Mouse (Mus musculus) intestine, embryonic 16.5 days (tissue): ENCODE data around the gene Myo9a. TPM values are rescaled to one million over a fixed set of nuclear protein-coding genes. Genes with fewer than 3 reads are reported as not detected.

ENCODE experiments used
- ATAC-seq: fragments of 200-750 bp; cut with Nextera tagmentation; 2 replicates; pipeline ENCODE4 v1.8.0; 2017; ENCODE audit warnings: moderate TSS enrichment, moderate library complexity
- H3K27ac ChIP-seq: fragments of 300-500 bp; sonication (generic); 2 replicates; pipeline ENCODE4 v1.5.1; 2014; ENCODE audit warnings: mild to moderate bottlenecking, low read length
- H3K27me3 ChIP-seq: fragments of 300-500 bp; sonication (generic); replicated peaks from 2 replicates; pipeline ENCODE4 v1.6.1; 2014; ENCODE audit warnings: low read length, control low read depth, mixed read lengths; ENCODE audit not compliant: control insufficient read depth, insufficient read depth
- H3K36me3 ChIP-seq: fragments of 300-500 bp; sonication (generic); 2 replicates; pipeline ENCODE4 v1.6.1; 2014; ENCODE audit warnings: low read length, control low read depth; ENCODE audit not compliant: control insufficient read depth, insufficient read depth
- H3K4me1 ChIP-seq: fragments of 300-500 bp; sonication (generic); 2 replicates; pipeline ENCODE4 v1.6.1; 2014; ENCODE audit warnings: low read length, control low read depth, mixed read lengths; ENCODE audit not compliant: control insufficient read depth, insufficient read depth
- H3K4me2 ChIP-seq: fragments of 300-500 bp; sonication (generic); 2 replicates; pipeline ENCODE4 v1.6.1; 2014; ENCODE audit warnings: low read depth, low read length, control low read depth
- H3K4me3 ChIP-seq: fragments of 300-500 bp; sonication (generic); 2 replicates; pipeline ENCODE4 v1.5.1; 2014; ENCODE audit warnings: mild to moderate bottlenecking, low read length
- H3K9ac ChIP-seq: fragments of 300-500 bp; sonication (generic); 2 replicates; pipeline ENCODE4 v1.6.1; 2014; ENCODE audit warnings: low read depth, low read length
- H3K9me3 ChIP-seq: fragments of 300-500 bp; sonication (generic); 2 replicates; pipeline ENCODE4 v1.6.1; 2016; ENCODE audit warnings: low read length, control low read depth; ENCODE audit not compliant: control insufficient read depth
- WGBS: fragments of 180-500 bp; shearing (Covaris S2); extraction: QIAGEN DNeasy Blood & Tissue Kit; methylation state at CpG from one replicate; pipeline ENCODE4 v1.1.7; 2014; 5-methylcytosine and 5-hydroxymethylcytosine counted together
- polyA plus RNA-seq: library from polyadenylated mRNA; unstranded; fragments of >200 nt; fragmentation: Nextera tagmentation; extraction: Ambion mirVana; gene quantifications from 2 replicates; pipeline ENCODE4 v1.2.1, GENCODE M21; 2015

The Myo9a gene
- 9.2 and 10.2 TPM in 2 replicates for polyA plus RNA-seq

DNA sequence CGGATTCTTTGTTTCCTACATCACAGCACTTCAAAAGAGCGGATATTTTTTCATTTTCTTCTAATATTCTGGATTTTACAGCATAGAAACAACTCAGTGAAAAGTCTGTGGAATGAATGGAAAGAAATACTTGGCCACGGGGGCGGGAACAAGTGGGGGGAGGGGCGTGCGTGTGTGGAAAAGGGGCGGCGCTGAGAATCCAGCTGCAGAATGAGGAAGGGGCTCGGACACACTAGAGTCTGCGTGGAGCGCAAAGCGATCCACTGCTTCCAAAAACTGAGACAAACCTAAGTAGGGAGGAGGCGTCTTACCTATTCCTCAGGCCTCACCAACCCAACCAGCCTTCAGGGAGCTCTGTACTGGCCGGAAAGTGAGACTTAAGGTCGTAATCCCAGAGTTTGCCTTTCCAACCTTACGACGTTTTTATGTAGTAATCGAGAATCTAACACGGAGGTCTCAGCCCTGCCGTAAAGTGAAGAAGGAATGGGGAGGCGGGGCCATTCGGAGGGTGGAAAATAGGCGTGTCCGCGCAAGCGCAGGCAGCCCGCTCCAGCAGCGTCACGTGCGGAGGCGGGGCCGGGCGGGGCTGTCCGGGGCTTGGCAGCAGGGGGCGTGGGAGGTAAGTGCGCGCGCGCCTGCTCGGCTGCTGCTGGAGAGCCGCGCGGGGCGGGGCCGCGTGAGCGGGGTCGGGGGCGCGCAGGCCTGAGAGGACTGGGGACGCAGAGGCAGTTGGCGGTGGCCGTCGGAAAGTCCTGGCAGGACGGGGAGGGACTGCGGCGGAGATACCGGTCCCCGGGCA lies at the start of gene Myo9a, which contains the start of gene Senp8:
TSS of gene Myo9a (plus strand) at position 630 of the 799 bp plus-strand sequence.
TSS of gene Senp8 (minus strand) at position 444 of the 799 bp plus-strand sequence.
- peak within 1 kb of the TSS; percentile 88 for H3K4me3 ChIP-seq
- ATAC-seq = peak; percentile 96
- H3K9me3 ChIP-seq = no peaks in the 10 kb centered on the region
- H3K27ac ChIP-seq = peak within 1 kb of the TSS; percentile 93
- H3K4me1 ChIP-seq = peaks cover 10% of the 10 kb centered on the region
- under 1% methylated on average over 59 of the region's 59 CpGs for WGBS
- H3K4me2 ChIP-seq = peak within 1 kb of the TSS; percentile 86
- no peaks in the 10 kb centered on the region for H3K36me3 ChIP-seq
- H3K9ac ChIP-seq = peak within 1 kb of the TSS; percentile 84
- H3K27me3 ChIP-seq = no peaks in the 10 kb centered on the region

GRCm38 (mm10) chr9:59701094-59701493 lies 49.6 kb upstream of the Myo9a start:
- H3K27ac ChIP-seq = no peak overlapping the region
- H3K4me2 ChIP-seq = no peak overlapping the region
- H3K36me3 ChIP-seq = no peaks in the 10 kb centered on the region
- no peaks in the 10 kb centered on the region for H3K9me3 ChIP-seq
- no peaks in the 10 kb centered on the region for H3K27me3 ChIP-seq
- no peak overlapping the region for H3K9ac ChIP-seq
- no peak overlapping the region for H3K4me3 ChIP-seq
- no peak for ATAC-seq
- WGBS = 85% methylated on average over 7 of the region's 7 CpGs
- H3K4me1 ChIP-seq = no peaks in the 10 kb centered on the region

GRCm38 (mm10) chr9:59703099-59703498 lies 47.6 kb upstream of the Myo9a start:
- Histone ChIP-seq H3K4me2 (no peak overlapping the region), H3K4me3 (no peak overlapping the region), H3K27ac (no peak overlapping the region), H3K9me3 (no peaks in the 10 kb centered on the region), H3K4me1 (peaks cover 4% of the 10 kb centered on the region; the same call in 1 of the 2 replicates), H3K9ac (no peak overlapping the region), H3K27me3 (no peaks in the 10 kb centered on the region), H3K36me3 (no peaks in the 10 kb centered on the region)
- WGBS = 49% methylated on average over 6 of the region's 6 CpGs
- peak; percentile 58 for ATAC-seq

DNA sequence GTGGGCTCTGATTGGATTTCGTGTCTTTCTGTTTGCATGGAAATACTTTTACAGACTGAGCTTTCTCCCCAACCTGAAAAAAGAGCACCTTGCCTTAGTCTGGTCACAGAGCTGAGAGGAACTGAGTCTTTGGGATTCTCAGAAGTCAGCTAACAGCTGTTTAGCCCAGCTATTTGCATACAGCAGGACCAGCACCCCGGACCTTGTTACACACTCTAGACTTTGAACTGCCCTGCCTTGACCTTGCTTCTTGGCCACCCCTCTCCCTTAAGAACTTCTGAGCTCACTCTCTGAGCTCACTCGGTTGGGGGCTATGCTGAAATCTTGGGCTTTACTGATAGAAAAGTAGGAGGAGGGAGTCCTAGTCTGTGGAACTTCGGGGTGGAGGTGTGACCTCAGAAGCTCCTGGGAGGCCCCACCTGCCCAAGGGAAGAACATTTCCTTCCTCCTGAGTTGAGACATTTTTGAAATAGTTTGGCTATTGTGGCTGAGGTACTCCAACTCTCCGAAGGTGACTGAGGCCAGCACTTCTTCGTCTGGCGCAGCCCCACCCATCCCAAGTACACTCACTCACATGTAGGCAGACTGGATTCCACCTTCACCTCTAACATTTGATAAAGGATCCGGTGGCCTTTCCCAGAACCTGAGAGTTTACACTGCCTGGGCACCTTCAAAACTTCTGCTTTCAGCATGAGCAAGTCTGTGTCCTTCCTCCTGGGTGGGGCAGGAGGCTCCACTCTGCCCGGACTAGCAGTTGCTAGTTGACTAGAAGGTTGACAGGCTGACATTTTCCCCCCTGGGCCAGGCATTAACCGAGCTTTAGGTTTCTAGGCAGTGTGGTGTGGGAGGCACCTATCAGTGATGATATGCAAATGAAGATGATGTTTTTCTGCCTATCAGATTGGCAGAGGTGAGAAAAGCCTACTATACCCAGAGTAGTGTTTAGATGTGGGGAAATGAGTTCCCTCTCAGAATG lies 43.6 kb upstream of the Myo9a start:
- H3K9me3 ChIP-seq = no peaks in the 10 kb centered on the region
- no peaks in the 10 kb centered on the region for H3K36me3 ChIP-seq
- no peaks in the 10 kb centered on the region for H3K27me3 ChIP-seq
- no peak overlapping the region for H3K4me3 ChIP-seq
- no peak overlapping the region for H3K9ac ChIP-seq
- peak; percentile 52 for ATAC-seq
- H3K4me1 ChIP-seq = peaks cover 4% of the 10 kb centered on the region; the same call in 1 of the 2 replicates
- 46% methylated on average over 10 of the region's 10 CpGs for WGBS
- no peak overlapping the region for H3K4me2 ChIP-seq
- H3K27ac ChIP-seq = peak overlapping the region; percentile 25; the same call in 1 of the 2 replicates

GRCm38 (mm10) chr9:59709225-59709624 lies 41.5 kb upstream of the Myo9a start:
- no peak overlapping the region for H3K4me3 ChIP-seq
- no peak overlapping the region for H3K4me2 ChIP-seq
- peaks cover 4% of the 10 kb centered on the region; the same call in 1 of the 2 replicates for H3K4me1 ChIP-seq
- ATAC-seq = no peak
- no peaks in the 10 kb centered on the region for H3K9me3 ChIP-seq
- no peaks in the 10 kb centered on the region for H3K27me3 ChIP-seq
- H3K36me3 ChIP-seq = no peaks in the 10 kb centered on the region
- 84% methylated on average over 3 of the region's 3 CpGs for WGBS
- no peak overlapping the region for H3K9ac ChIP-seq
- no peak overlapping the region for H3K27ac ChIP-seq

GRCm38 (mm10) chr9:59716275-59716898 lies 34.3 kb upstream of the Myo9a start:
- Histone ChIP-seq H3K27me3 (no peaks in the 10 kb centered on the region), H3K4me1 (peaks cover 2% of the 10 kb centered on the region; the same call in 1 of the 2 replicates), H3K27ac (peak overlapping the region; percentile 44; the same call in 1 of the 2 replicates), H3K4me3 (no peak overlapping the region), H3K9me3 (no peaks in the 10 kb centered on the region), H3K36me3 (no peaks in the 10 kb centered on the region), H3K9ac (no peak overlapping the region), H3K4me2 (no peak overlapping the region)
- 42% methylated on average over 7 of the region's 7 CpGs for WGBS
- peak; percentile 90 for ATAC-seq

- no peaks in the 10 kb centered on the region for H3K27me3 ChIP-seq
- ATAC-seq = no peak
- 89% methylated on average over 4 of the region's 4 CpGs for WGBS
- H3K4me1 ChIP-seq = peaks cover 2% of the 10 kb centered on the region
- H3K4me3 ChIP-seq = no peak overlapping the region
- no peak overlapping the region for H3K27ac ChIP-seq
- no peaks in the 10 kb centered on the region for H3K36me3 ChIP-seq
- H3K4me2 ChIP-seq = no peak overlapping the region
- H3K9ac ChIP-seq = no peak overlapping the region
- H3K9me3 ChIP-seq = no peaks in the 10 kb centered on the region
Measured at GRCm38 (mm10) chr9:59718237-59718636, 32.5 kb upstream of the Myo9a start.

- Histone ChIP-seq H3K9me3 (no peaks in the 10 kb centered on the region), H3K4me2 (no peak overlapping the region), H3K4me3 (no peak overlapping the region), H3K27ac (no peak overlapping the region), H3K9ac (no peak overlapping the region), H3K27me3 (no peaks in the 10 kb centered on the region), H3K4me1 (peaks cover 7% of the 10 kb centered on the region), H3K36me3 (no peaks in the 10 kb centered on the region)
- no peak for ATAC-seq
- WGBS = 88% methylated on average over 5 of the region's 5 CpGs
Measured at GRCm38 (mm10) chr9:59721144-59721543, 29.6 kb upstream of the Myo9a start.
